Mouse (Mus musculus): ENCODE data around the gene Sfrp2. TPM values are rescaled to one million over a fixed set of nuclear protein-coding genes. Genes with fewer than 3 reads are reported as not detected.
A peak's percentile ranks its signal among the peaks of the same experiment; 100 is the strongest.

The Sfrp2 gene
- polyA plus RNA-seq (2014; fragmentation: Nextera tagmentation; extraction: Ambion mirVana) = 94.1 and 94.4 TPM in 2 replicates

GRCm38 (mm10) chr3:83765871-83766725, at the start of gene Sfrp2:
Sfrp2 (plus strand) TSS chr3:83766321.
- Histone ChIP-seq H3K9ac (ENCODE audit: low read depth, low read length) (peak within 1 kb of the TSS; percentile 84), H3K4me2 (replicated peaks; ENCODE audit: low read depth, low read length) (peak within 1 kb of the TSS; percentile 89), H3K27me3 (ENCODE audit: control insufficient read depth, insufficient read depth, low read length) (no peaks in the 10 kb centered on the region; the same call in 1 of the 2 replicates), H3K9me3 (ENCODE audit: control insufficient read depth, low read length) (no peaks in the 10 kb centered on the region), H3K36me3 (ENCODE audit: control insufficient read depth, insufficient read depth, low read length) (no peaks in the 10 kb centered on the region), H3K4me3 (ENCODE audit: low read depth, low read length) (peak within 1 kb of the TSS; percentile 67), H3K27ac (ENCODE audit: low read depth, low read length) (peak within 1 kb of the TSS; percentile 67), H3K4me1 (replicated peaks; ENCODE audit: control insufficient read depth, insufficient read depth, low read length) (peaks cover 6% of the 10 kb centered on the region)
- ATAC-seq (ENCODE audit: low FRiP score) = peak; percentile 87
- under 1% methylated on average over 76 of the region's 82 CpGs for WGBS
- DNase-seq (ENCODE audit: low spot score) = peak; percentile 86

- Histone ChIP-seq H3K36me3 (ENCODE audit: control insufficient read depth, insufficient read depth, low read length) (no peaks in the 10 kb centered on the region), H3K9ac (ENCODE audit: low read depth, low read length) (no peak overlapping the region), H3K9me3 (ENCODE audit: control insufficient read depth, low read length) (no peaks in the 10 kb centered on the region), H3K27ac (ENCODE audit: low read depth, low read length) (no peak overlapping the region), H3K27me3 (ENCODE audit: control insufficient read depth, insufficient read depth, low read length) (no peaks in the 10 kb centered on the region), H3K4me3 (ENCODE audit: low read depth, low read length) (no peak overlapping the region), H3K4me1 (replicated peaks; ENCODE audit: control insufficient read depth, insufficient read depth, low read length) (no peaks in the 10 kb centered on the region), H3K4me2 (replicated peaks; ENCODE audit: low read depth, low read length) (no peak overlapping the region)
- no peak for DNase-seq (ENCODE audit: low spot score)
- 50% methylated on average over 7 of the region's 7 CpGs for WGBS
- no peak for ATAC-seq (ENCODE audit: low FRiP score)
These were observed 48.4 kb upstream of the Sfrp2 start for GRCm38 (mm10) chr3:83717643-83718231.

DNA sequence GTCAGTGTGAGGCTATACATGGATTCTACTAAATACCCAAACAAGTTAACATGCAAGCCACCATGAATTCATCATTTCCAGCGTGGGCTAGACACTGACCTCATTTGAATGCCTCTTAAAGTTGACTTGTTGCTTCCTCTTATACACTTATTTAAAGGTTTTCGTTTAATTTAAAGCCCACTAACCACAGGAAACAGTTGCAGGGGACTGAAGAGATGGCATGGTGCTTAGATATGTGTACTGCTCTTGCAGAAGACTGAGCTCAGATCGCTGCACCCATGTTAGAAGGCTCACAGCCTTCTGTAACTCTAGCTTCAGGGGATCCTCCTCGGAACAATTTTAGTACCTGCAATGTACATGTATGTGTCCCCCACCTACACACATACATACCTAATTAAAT, 47.5 kb upstream of the Sfrp2 start:
- no peak overlapping the region for H3K27ac ChIP-seq (ENCODE audit: low read depth, low read length)
- no peak overlapping the region for H3K9ac ChIP-seq (ENCODE audit: low read depth, low read length)
- WGBS = 82% methylated on average over 4 of the region's 4 CpGs
- no peak for ATAC-seq (ENCODE audit: low FRiP score)
- H3K27me3 ChIP-seq (ENCODE audit: control insufficient read depth, insufficient read depth, low read length) = no peaks in the 10 kb centered on the region
- H3K9me3 ChIP-seq (ENCODE audit: control insufficient read depth, low read length) = no peaks in the 10 kb centered on the region
- H3K4me3 ChIP-seq (ENCODE audit: low read depth, low read length) = no peak overlapping the region
- DNase-seq (ENCODE audit: low spot score) = no peak
- H3K4me1 ChIP-seq (replicated peaks; ENCODE audit: control insufficient read depth, insufficient read depth, low read length) = no peaks in the 10 kb centered on the region
- H3K4me2 ChIP-seq (replicated peaks; ENCODE audit: low read depth, low read length) = no peak overlapping the region
- H3K36me3 ChIP-seq (ENCODE audit: control insufficient read depth, insufficient read depth, low read length) = no peaks in the 10 kb centered on the region

- ATAC-seq (ENCODE audit: low FRiP score) = no peak
- Histone ChIP-seq H3K27me3 (ENCODE audit: control insufficient read depth, insufficient read depth, low read length) (no peaks in the 10 kb centered on the region), H3K9me3 (ENCODE audit: control insufficient read depth, low read length) (no peaks in the 10 kb centered on the region), H3K36me3 (ENCODE audit: control insufficient read depth, insufficient read depth, low read length) (no peaks in the 10 kb centered on the region), H3K27ac (ENCODE audit: low read depth, low read length) (no peak overlapping the region), H3K4me3 (ENCODE audit: low read depth, low read length) (no peak overlapping the region), H3K9ac (ENCODE audit: low read depth, low read length) (no peak overlapping the region), H3K4me2 (replicated peaks; ENCODE audit: low read depth, low read length) (no peak overlapping the region), H3K4me1 (replicated peaks; ENCODE audit: control insufficient read depth, insufficient read depth, low read length) (no peaks in the 10 kb centered on the region)
- 85% methylated on average over 3 of the region's 3 CpGs for WGBS
- no peak for DNase-seq (ENCODE audit: low spot score)
These were observed 37.9 kb upstream of the Sfrp2 start for GRCm38 (mm10) chr3:83728223-83728622.

DNA sequence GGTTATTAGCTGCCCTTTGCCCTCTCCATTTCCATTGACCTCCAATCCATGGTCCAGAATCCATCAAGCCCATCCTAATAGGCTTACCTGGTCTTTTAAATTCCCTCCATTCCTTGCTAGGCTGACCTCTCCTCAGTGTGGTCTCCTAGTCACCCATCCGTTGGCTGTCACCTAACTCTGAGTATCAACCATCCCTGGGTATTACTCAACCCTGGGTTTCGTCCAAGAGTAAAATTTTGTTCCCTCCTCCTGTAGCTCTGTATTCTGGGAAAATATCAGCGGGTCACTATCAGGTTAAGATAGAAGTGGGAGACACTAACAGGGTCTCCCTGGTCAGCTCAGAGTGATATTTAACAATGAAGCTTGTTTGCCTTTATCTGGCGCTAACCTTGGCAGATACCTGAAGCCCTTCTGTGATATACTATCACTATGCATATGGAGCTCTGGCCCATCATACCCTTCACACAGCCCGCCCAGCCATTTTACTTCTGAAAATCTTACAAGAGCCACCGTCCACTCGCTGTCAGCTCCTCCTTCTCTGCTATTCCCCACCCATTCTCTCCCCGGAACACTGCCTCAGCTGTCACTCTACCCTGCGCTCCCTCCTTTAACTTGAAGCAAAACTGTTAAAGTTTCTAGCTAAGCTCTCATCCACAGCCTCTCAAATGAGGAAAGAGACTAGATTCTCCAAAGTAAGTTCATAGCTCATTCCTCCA, 37.3 kb upstream of the Sfrp2 start:
- Histone ChIP-seq H3K4me3 (ENCODE audit: low read depth, low read length) (no peak overlapping the region), H3K9me3 (ENCODE audit: control insufficient read depth, low read length) (no peaks in the 10 kb centered on the region), H3K4me1 (replicated peaks; ENCODE audit: control insufficient read depth, insufficient read depth, low read length) (no peaks in the 10 kb centered on the region), H3K36me3 (ENCODE audit: control insufficient read depth, insufficient read depth, low read length) (no peaks in the 10 kb centered on the region), H3K27ac (ENCODE audit: low read depth, low read length) (no peak overlapping the region), H3K9ac (ENCODE audit: low read depth, low read length) (no peak overlapping the region), H3K4me2 (replicated peaks; ENCODE audit: low read depth, low read length) (no peak overlapping the region), H3K27me3 (ENCODE audit: control insufficient read depth, insufficient read depth, low read length) (no peaks in the 10 kb centered on the region)
- WGBS = 84% methylated on average over 9 of the region's 9 CpGs
- ATAC-seq (ENCODE audit: low FRiP score) (no peak), DNase-seq (ENCODE audit: low spot score) (no peak)

DNA sequence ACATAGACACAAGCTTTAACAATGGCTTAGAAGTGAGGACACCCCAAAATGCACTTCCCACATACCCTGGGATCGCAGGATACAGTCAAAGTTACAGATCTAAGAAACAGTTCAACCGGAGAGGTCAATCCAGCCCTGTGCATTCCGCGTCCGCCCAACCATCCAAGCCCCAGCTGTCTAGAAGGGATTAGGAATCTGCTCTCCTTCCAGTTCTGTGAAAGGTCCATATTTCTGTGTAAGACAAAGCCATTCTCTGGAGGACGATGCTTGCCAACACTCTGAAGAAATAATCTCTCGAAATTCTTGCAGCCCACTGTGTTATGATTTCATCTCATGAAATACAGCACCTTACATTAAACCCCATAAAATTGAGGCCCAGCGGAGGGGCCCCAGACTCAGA, 32.1 kb upstream of the Sfrp2 start:
- 88% methylated on average over 8 of the region's 8 CpGs for WGBS
- Histone ChIP-seq H3K36me3 (ENCODE audit: control insufficient read depth, insufficient read depth, low read length) (no peaks in the 10 kb centered on the region), H3K9ac (ENCODE audit: low read depth, low read length) (no peak overlapping the region), H3K4me1 (replicated peaks; ENCODE audit: control insufficient read depth, insufficient read depth, low read length) (no peaks in the 10 kb centered on the region), H3K4me3 (ENCODE audit: low read depth, low read length) (no peak overlapping the region), H3K4me2 (replicated peaks; ENCODE audit: low read depth, low read length) (no peak overlapping the region), H3K27me3 (ENCODE audit: control insufficient read depth, insufficient read depth, low read length) (no peaks in the 10 kb centered on the region), H3K9me3 (ENCODE audit: control insufficient read depth, low read length) (no peaks in the 10 kb centered on the region), H3K27ac (ENCODE audit: low read depth, low read length) (no peak overlapping the region)
- DNase-seq (ENCODE audit: low spot score) = no peak
- ATAC-seq (ENCODE audit: low FRiP score) = no peak

GRCm38 (mm10) chr3:83736980-83737379, 29.1 kb upstream of the Sfrp2 start:
- WGBS = 87% methylated on average over 4 of the region's 4 CpGs

GRCm38 (mm10) chr3:83740246-83740645, 25.9 kb upstream of the Sfrp2 start:
- Histone ChIP-seq H3K27me3 (ENCODE audit: control insufficient read depth, insufficient read depth, low read length) (no peaks in the 10 kb centered on the region), H3K36me3 (ENCODE audit: control insufficient read depth, insufficient read depth, low read length) (no peaks in the 10 kb centered on the region), H3K4me1 (replicated peaks; ENCODE audit: control insufficient read depth, insufficient read depth, low read length) (no peaks in the 10 kb centered on the region), H3K4me3 (ENCODE audit: low read depth, low read length) (no peak overlapping the region), H3K9ac (ENCODE audit: low read depth, low read length) (no peak overlapping the region), H3K4me2 (replicated peaks; ENCODE audit: low read depth, low read length) (no peak overlapping the region), H3K9me3 (ENCODE audit: control insufficient read depth, low read length) (no peaks in the 10 kb centered on the region), H3K27ac (ENCODE audit: low read depth, low read length) (no peak overlapping the region)
- 68% methylated on average over 2 of the region's 2 CpGs for WGBS
- DNase-seq (ENCODE audit: low spot score) (no peak), ATAC-seq (ENCODE audit: low FRiP score) (no peak)

More at GRCm38 (mm10) chr3:83736980-83737379, 29.1 kb upstream of the Sfrp2 start:
- DNase-seq (ENCODE audit: low spot score) (no peak), ATAC-seq (ENCODE audit: low FRiP score) (no peak)
- Histone ChIP-seq H3K36me3 (ENCODE audit: control insufficient read depth, insufficient read depth, low read length) (no peaks in the 10 kb centered on the region), H3K4me3 (ENCODE audit: low read depth, low read length) (no peak overlapping the region), H3K9me3 (ENCODE audit: control insufficient read depth, low read length) (no peaks in the 10 kb centered on the region), H3K4me2 (replicated peaks; ENCODE audit: low read depth, low read length) (no peak overlapping the region), H3K27me3 (ENCODE audit: control insufficient read depth, insufficient read depth, low read length) (no peaks in the 10 kb centered on the region), H3K27ac (ENCODE audit: low read depth, low read length) (no peak overlapping the region), H3K9ac (ENCODE audit: low read depth, low read length) (no peak overlapping the region), H3K4me1 (replicated peaks; ENCODE audit: control insufficient read depth, insufficient read depth, low read length) (no peaks in the 10 kb centered on the region)
